In genomic region chr5:77136684-77137224, GRCm38 (mm10) we compare ENCODE assay signal across 15 mouse cellular contexts. TPM values are rescaled to one million over a fixed set of nuclear protein-coding genes. Genes with fewer than 3 reads are reported as not detected.
A peak's percentile ranks its signal among the peaks of the same experiment; 100 is the strongest.
DNase-seq lines count a peak whose midpoint lies in the region; ATAC-seq and TF ChIP-seq lines count a peak whose summit lies in the region.
"Had no signal": no experiment of that assay in that cellular context is flagged by ENCODE, and none has a peak within 500 bp of the region (broad histone marks: within the 10 kb centered on the region; RNA-seq: fewer than 3 reads in every experiment).

No protein-coding gene starts in this region.

- H3K4me3 ChIP-seq in forebrain, embryonic 11.5 days (ENCODE audit: low read depth, low read length), result no peak overlapping the region
- no peak overlapping the region for H3K4me3 ChIP-seq in forebrain, embryonic 16.5 days (replicated peaks; ENCODE audit: low read length)
- no peak overlapping the region for H3K4me3 ChIP-seq in hindbrain, embryonic 16.5 days (ENCODE audit: low read length)
- no peak overlapping the region for H3K4me3 ChIP-seq in hindbrain, embryonic 12.5 days
- H3K4me3 ChIP-seq in lung, embryonic 14.5 days (ENCODE audit: low read depth, low read length), result no peak overlapping the region
- H3K4me3 ChIP-seq in lung, adult 2 months (replicated peaks; ENCODE audit: extremely low read depth, low read depth, low read length), result no peak overlapping the region
- H3K4me3 ChIP-seq: heart, embryonic 15.5 days; midbrain, embryonic 15.5 days had no signal

- 0 out of 2 replicates have a peak, but pooled peaks have one; percentile 37 for ATAC-seq in forebrain, embryonic 11.5 days (replicated peaks; ENCODE audit: low FRiP score)
- ATAC-seq in forebrain, embryonic 16.5 days, result no peak
- no peak for ATAC-seq in hindbrain, embryonic 16.5 days
- ATAC-seq in hindbrain, embryonic 12.5 days (ENCODE audit: low FRiP score), result no peak
- no peak for ATAC-seq in lung, embryonic 14.5 days (ENCODE audit: insufficient read depth)

- H3K27ac ChIP-seq in forebrain, embryonic 11.5 days (ENCODE audit: low read depth, low read length), result no peak overlapping the region
- no peak overlapping the region for H3K27ac ChIP-seq in forebrain, embryonic 16.5 days (ENCODE audit: low read length)
- H3K27ac ChIP-seq in hindbrain, embryonic 16.5 days (ENCODE audit: low read depth, low read length), result peak overlapping the region; percentile 59; the same call in 1 of the 2 replicates
- H3K27ac ChIP-seq in hindbrain, embryonic 12.5 days, result no peak overlapping the region
- H3K27ac ChIP-seq in lung, embryonic 14.5 days (ENCODE audit: low read depth), result 0 out of 2 replicates have a peak overlapping the region, but pooled peaks have one; percentile 74
- H3K27ac ChIP-seq: liver, embryonic 14.5 days; midbrain, embryonic 15.5 days had no signal

- 57% methylated on average over 4 of the region's 4 CpGs for WGBS in forebrain, embryonic 11.5 days
- 47% methylated on average over 4 of the region's 4 CpGs for WGBS in forebrain, embryonic 16.5 days
- WGBS in hindbrain, embryonic 16.5 days, result 67% methylated on average over 4 of the region's 4 CpGs
- 62% methylated on average over 4 of the region's 4 CpGs for WGBS in hindbrain, embryonic 12.5 days
- 64% methylated on average over 4 of the region's 4 CpGs for WGBS in lung, embryonic 14.5 days
- 76% methylated on average over 4 of the region's 4 CpGs for WGBS in lung, adult 2 months

- no peak for TF ChIP-seq POLR2A in lung, adult 2 months (IDR thresholded peaks at IDR 0.05; ENCODE audit: borderline replicate concordance, extremely low read depth, low read depth, low read length)

- H3K4me2 ChIP-seq in forebrain, embryonic 11.5 days (ENCODE audit: low read depth, low read length, severe bottlenecking), result no peak overlapping the region
- H3K4me2 ChIP-seq in forebrain, embryonic 16.5 days (ENCODE audit: low read length), result no peak overlapping the region
- no peak overlapping the region for H3K4me2 ChIP-seq in hindbrain, embryonic 16.5 days (ENCODE audit: low read length)
- no peak overlapping the region for H3K4me2 ChIP-seq in hindbrain, embryonic 12.5 days (replicated peaks)
- no peak overlapping the region for H3K4me2 ChIP-seq in lung, embryonic 14.5 days
- H3K4me2 ChIP-seq: heart, embryonic 15.5 days; midbrain, embryonic 15.5 days had no signal

- H3K27me3 ChIP-seq in forebrain, embryonic 11.5 days (ENCODE audit: control insufficient read depth, insufficient read depth, low read length), result peaks cover 2% of the 10 kb centered on the region; the same call in 1 of the 2 replicates
- no peaks in the 10 kb centered on the region for H3K27me3 ChIP-seq in forebrain, embryonic 16.5 days (replicated peaks; ENCODE audit: control insufficient read depth, insufficient read depth, low read length)
- H3K27me3 ChIP-seq in hindbrain, embryonic 16.5 days (replicated peaks; ENCODE audit: control insufficient read depth, insufficient read depth, low read length), result no peaks in the 10 kb centered on the region
- H3K27me3 ChIP-seq in hindbrain, embryonic 12.5 days, result no peaks in the 10 kb centered on the region
- no peaks in the 10 kb centered on the region for H3K27me3 ChIP-seq in lung, embryonic 14.5 days (ENCODE audit: insufficient read depth, low read length)
- H3K27me3 ChIP-seq: heart, embryonic 15.5 days had no signal

- no peak overlapping the region for H3K9ac ChIP-seq in forebrain, embryonic 11.5 days (ENCODE audit: low read length)
- H3K9ac ChIP-seq in forebrain, embryonic 16.5 days (replicated peaks; ENCODE audit: low read depth, low read length), result no peak overlapping the region
- H3K9ac ChIP-seq in hindbrain, embryonic 16.5 days (ENCODE audit: low read depth, low read length), result no peak overlapping the region
- no peak overlapping the region for H3K9ac ChIP-seq in hindbrain, embryonic 12.5 days
- H3K9ac ChIP-seq in lung, embryonic 14.5 days, result no peak overlapping the region
- H3K9ac ChIP-seq: heart, embryonic 15.5 days; liver, embryonic 14.5 days; midbrain, embryonic 15.5 days had no signal

- H3K4me1 ChIP-seq in forebrain, embryonic 11.5 days (replicated peaks; ENCODE audit: control insufficient read depth, insufficient read depth, low read length), result peaks cover 7% of the 10 kb centered on the region; the same call in 1 of the 2 replicates
- H3K4me1 ChIP-seq in forebrain, embryonic 16.5 days (replicated peaks; ENCODE audit: control insufficient read depth, insufficient read depth, low read length), result 0 out of 2 replicates have a peak, but pooled peaks cover 5% of the 10 kb centered on the region
- H3K4me1 ChIP-seq in hindbrain, embryonic 16.5 days (ENCODE audit: control insufficient read depth, insufficient read depth, low read depth, low read length), result peaks cover 5% of the 10 kb centered on the region; the same call in 1 of the 2 replicates
- peaks cover 14% of the 10 kb centered on the region for H3K4me1 ChIP-seq in hindbrain, embryonic 12.5 days
- H3K4me1 ChIP-seq in lung, embryonic 14.5 days (ENCODE audit: insufficient read depth), result peaks cover 16% of the 10 kb centered on the region
- peaks cover 4% of the 10 kb centered on the region; the same call in 1 of the 2 replicates for H3K4me1 ChIP-seq in lung, adult 2 months (ENCODE audit: control insufficient read depth, insufficient read depth, low read length)
- H3K4me1 ChIP-seq: midbrain, embryonic 15.5 days had no signal

- TF ChIP-seq CTCF in lung, embryonic 14.5 days (IDR thresholded peaks at IDR 0.05; ENCODE audit: low read depth), result no peak
- no peak for TF ChIP-seq CTCF in lung, adult 2 months (IDR thresholded peaks at IDR 0.05; ENCODE audit: insufficient read depth, low read length)

- H3K36me3 ChIP-seq in forebrain, embryonic 11.5 days (ENCODE audit: control insufficient read depth, insufficient read depth, low read length), result no peaks in the 10 kb centered on the region
- H3K36me3 ChIP-seq in forebrain, embryonic 16.5 days (ENCODE audit: control insufficient read depth, insufficient read depth), result no peaks in the 10 kb centered on the region
- H3K36me3 ChIP-seq in hindbrain, embryonic 16.5 days (ENCODE audit: control insufficient read depth, insufficient read depth, low read length), result no peaks in the 10 kb centered on the region
- H3K36me3 ChIP-seq in hindbrain, embryonic 12.5 days, result no peaks in the 10 kb centered on the region
- no peaks in the 10 kb centered on the region for H3K36me3 ChIP-seq in lung, embryonic 14.5 days (ENCODE audit: insufficient read depth)
- H3K36me3 ChIP-seq: heart, embryonic 15.5 days; midbrain, embryonic 15.5 days had no signal

- no peaks in the 10 kb centered on the region for H3K9me3 ChIP-seq in forebrain, embryonic 11.5 days (ENCODE audit: control insufficient read depth, low read length)
- no peaks in the 10 kb centered on the region for H3K9me3 ChIP-seq in forebrain, embryonic 16.5 days (ENCODE audit: control insufficient read depth, low read length)
- H3K9me3 ChIP-seq in hindbrain, embryonic 16.5 days (ENCODE audit: control insufficient read depth, low read length), result no peaks in the 10 kb centered on the region
- H3K9me3 ChIP-seq in hindbrain, embryonic 12.5 days (replicated peaks), result no peaks in the 10 kb centered on the region
- no peaks in the 10 kb centered on the region for H3K9me3 ChIP-seq in lung, embryonic 14.5 days (ENCODE audit: low read depth, low read length)
- H3K9me3 ChIP-seq: heart, embryonic 15.5 days; midbrain, embryonic 15.5 days had no signal

- DNase-seq in forebrain, embryonic 11.5 days (ENCODE audit: low spot score), result no peak
- no peak for DNase-seq in lung, embryonic 14.5 days
- DNase-seq in lung, adult 2 months, result no peak
- DNase-seq in adipocyte (ENCODE audit: low spot score), result peak; percentile 34
- DNase-seq in ovary, adult 18-20 months (ENCODE audit: low spot score), result no peak
- DNase-seq: gastrocnemius, postnatal 36 days; left cerebral cortex, postnatal 4 days; right cerebral cortex, postnatal 4 days; thymus, adult 2 months had no signal

RNA-seq across cellular contexts. Expression of gene Hopx, which starts 21.8 kb away (rescaled TPM):
- 0.63 and 0.87 TPM in 2 replicates for polyA plus RNA-seq in forebrain, embryonic 11.5 days (2014; fragmentation: Nextera tagmentation; extraction: Ambion mirVana)
- polyA plus RNA-seq in forebrain, embryonic 16.5 days (2015; fragmentation: Nextera tagmentation; extraction: Ambion mirVana), result 1.2 and 1.6 TPM in 2 replicates
- polyA plus RNA-seq in hindbrain, embryonic 16.5 days (2015; fragmentation: Nextera tagmentation; extraction: Ambion mirVana), result 4.9 and 6.7 TPM in 2 replicates
- polyA plus RNA-seq in hindbrain, embryonic 12.5 days (2016; fragmentation: Nextera tagmentation; extraction: Ambion mirVana), result 1.6 and 2.8 TPM in 2 replicates
- 2.4 and 3.6 TPM in 2 replicates for polyA plus RNA-seq in lung, embryonic 14.5 days (2014; fragmentation: Nextera tagmentation; extraction: Ambion mirVana)
- 592 and 698 TPM in 2 replicates for polyA plus RNA-seq in lung, adult 2 months (2012; rRNA removed)

Comparison
In these comparisons a context has a peak if more than half of its experiments do, and no peak if none do; other contexts are left out.
1. H3K27ac ChIP-seq: peak in hindbrain, embryonic 16.5 days (single experiment) and lung, embryonic 14.5 days (single experiment); none in forebrain, embryonic 11.5 days (single experiment), forebrain, embryonic 16.5 days (single experiment) and hindbrain, embryonic 12.5 days (single experiment).
2. RNA of gene Hopx, which starts 21.8 kb away (polyA plus RNA-seq): 592 to 698 TPM in lung, adult 2 months; 4.9 to 6.7 TPM in hindbrain, embryonic 16.5 days, 1.6 to 2.8 TPM in hindbrain, embryonic 12.5 days, 2.4 to 3.6 TPM in lung, embryonic 14.5 days, 1.2 to 1.6 TPM in forebrain, embryonic 16.5 days and 0.63 to 0.87 TPM in forebrain, embryonic 11.5 days; every median in the first group is over 10 times any median in the second.